Mouse (Mus musculus) activated CD4-positive, CD25-positive, alpha-beta regulatory T cell (primary cell): ENCODE measurements around the gene Olfr732. TPM values are rescaled to one million over a fixed set of nuclear protein-coding genes. Genes with fewer than 3 reads are reported as not detected.

ENCODE experiments used
- polyA plus RNA-seq, 2 experiments: library from polyadenylated mRNA; unstranded; fragments of 100-300 nt; shearing (Covaris generic); gene quantifications; one replicate each; pipeline ENCODE4 v1.2.1; 2017

Gene Olfr732
- under 1 TPM in 1 of 2 experiments, not detected in 1; 0.17 TPM for polyA plus RNA-seq

GRCm38 (mm10) chr14:50284106-50284505 is at the start of gene Olfr732:
TSS of gene Olfr732 (minus strand) at chr14:50284206.

GRCm38 (mm10) chr14:50326661-50327060 is 42.7 kb upstream of the Olfr732 start, which contains the start of gene Olfr734:
TSS of gene Olfr734 (minus strand) at chr14:50326761.

DNA sequence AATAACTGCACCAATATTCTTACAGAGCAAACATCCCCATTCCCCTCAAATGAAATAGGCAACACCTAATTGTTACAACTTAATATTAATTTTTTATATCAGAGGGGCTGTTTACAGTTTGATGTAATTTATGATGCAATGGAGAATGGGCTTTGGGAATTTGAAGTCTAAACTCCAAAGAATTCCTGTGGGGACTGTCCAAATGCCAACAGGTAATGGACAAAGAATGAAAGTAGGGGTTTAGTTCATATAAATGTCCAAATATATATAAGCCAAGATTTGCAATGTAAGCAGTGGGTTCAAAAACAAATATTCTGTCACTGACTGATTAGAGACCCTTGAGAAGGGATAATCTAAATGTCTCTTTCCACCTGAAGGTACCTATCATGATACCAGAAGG is 17.4 kb upstream of the Olfr732 start, which contains the start of gene Olfr733:
Olfr733 (minus strand) TSS at position 101 of the 400 bp plus-strand sequence.

GRCm38 (mm10) chr14:50241766-50242165 is 42.2 kb downstream of the Olfr732 start, which contains the start of gene Olfr731:
TSS of gene Olfr731 (minus strand) at chr14:50241866.

Other genes starting within 250 kb of the Olfr732 start
- not detected for gene Olfr725, start 243.8 kb downstream of the Olfr732 start, polyA plus RNA-seq
- under 1 TPM in 1 of 2 experiments, not detected in 1; 0.14 TPM for gene Olfr726, start 193.3 kb downstream of the Olfr732 start, polyA plus RNA-seq
- gene Olfr727, start 161.0 kb downstream of the Olfr732 start, polyA plus RNA-seq = under 1 TPM in 1 of 2 experiments, not detected in 1; 0.06 TPM
- gene Olfr728, start 141.5 kb downstream of the Olfr732 start, polyA plus RNA-seq = not detected
- under 1 TPM in 1 of 2 experiments, not detected in 1; 0.18 TPM for gene Olfr729, start 131.3 kb downstream of the Olfr732 start, polyA plus RNA-seq
- gene Olfr730, start 96.0 kb downstream of the Olfr732 start, polyA plus RNA-seq = not detected
- gene Olfr731, start 42.3 kb downstream of the Olfr732 start, polyA plus RNA-seq = under 1 TPM; 0.04 to 0.08 TPM
- gene Olfr733, start 17.3 kb upstream of the Olfr732 start, polyA plus RNA-seq = under 1 TPM in 1 of 2 experiments, not detected in 1; 0.06 TPM
- gene Olfr734, start 42.6 kb upstream of the Olfr732 start, polyA plus RNA-seq = not detected
- not detected for gene Olfr735, start 64.7 kb upstream of the Olfr732 start, polyA plus RNA-seq
- gene Tlr11, start 73.7 kb upstream of the Olfr732 start, polyA plus RNA-seq = not detected
- gene Olfr736, start 97.0 kb upstream of the Olfr732 start, polyA plus RNA-seq = not detected
- gene Olfr738, start 123.4 kb upstream of the Olfr732 start, polyA plus RNA-seq = not detected
- not detected for gene Olfr739, start 134.4 kb upstream of the Olfr732 start, polyA plus RNA-seq
- not detected for gene Olfr740, start 161.3 kb upstream of the Olfr732 start, polyA plus RNA-seq
- gene Olfr741, start 188.5 kb upstream of the Olfr732 start, polyA plus RNA-seq = under 1 TPM in 1 of 2 experiments, not detected in 1; 0.20 TPM
- under 1 TPM in 1 of 2 experiments, not detected in 1; 0.16 TPM for gene Olfr742, start 219.4 kb upstream of the Olfr732 start, polyA plus RNA-seq
- not detected for gene Olfr743, start 237.6 kb upstream of the Olfr732 start, polyA plus RNA-seq